Mouse (Mus musculus) forebrain, embryonic 15.5 days (tissue): ENCODE measurements around the gene Ccdc141. TPM values are rescaled to one million over a fixed set of nuclear protein-coding genes. Genes with fewer than 3 reads are reported as not detected.

Experiments
- ATAC-seq: fragments of 200-750 bp; cut with Nextera tagmentation; replicated peaks from 2 replicates; pipeline ENCODE4 v1.8.0; 2017; ENCODE audit warnings: mild to moderate bottlenecking, moderate TSS enrichment, moderate library complexity
- H3K27ac ChIP-seq: fragments of 300-500 bp; sonication (generic); replicated peaks from 2 replicates; pipeline ENCODE4 v1.5.1; 2015; ENCODE audit warnings: mild to moderate bottlenecking, inconsistent platforms
- H3K27me3 ChIP-seq: fragments of 300-500 bp; sonication (generic); 2 replicates; pipeline ENCODE4 v1.6.1; 2015; ENCODE audit warnings: inconsistent platforms
- H3K36me3 ChIP-seq: fragments of 300-500 bp; sonication (generic); 2 replicates; pipeline ENCODE4 v1.6.1; 2015; ENCODE audit warnings: mild to moderate bottlenecking, inconsistent platforms
- H3K4me1 ChIP-seq: fragments of 300-500 bp; sonication (generic); 2 replicates; pipeline ENCODE4 v1.6.1; 2015; ENCODE audit warnings: inconsistent platforms
- H3K4me2 ChIP-seq: fragments of 300-500 bp; sonication (generic); replicated peaks from 2 replicates; pipeline ENCODE4 v1.6.1; 2015; ENCODE audit warnings: mild to moderate bottlenecking, inconsistent platforms
- H3K4me3 ChIP-seq: fragments of 300-500 bp; sonication (generic); 2 replicates; pipeline ENCODE4 v1.5.1; 2015; ENCODE audit warnings: mild to moderate bottlenecking, inconsistent platforms
- H3K9ac ChIP-seq: fragments of 300-500 bp; sonication (generic); replicated peaks from 2 replicates; pipeline ENCODE4 v1.6.1; 2015; ENCODE audit warnings: mild to moderate bottlenecking, inconsistent platforms
- H3K9me3 ChIP-seq: fragments of 300-500 bp; sonication (generic); 2 replicates; pipeline ENCODE4 v1.6.1; 2016; ENCODE audit warnings: inconsistent platforms
- WGBS: fragments of 180-500 bp; shearing (Covaris S2); methylation state at CpG from one replicate; pipeline ENCODE4 v1.1.7; 2015; ENCODE audit warnings: mixed read lengths; 5-methylcytosine and 5-hydroxymethylcytosine counted together
- polyA plus RNA-seq: library from polyadenylated mRNA; unstranded; fragments of >200 nt; fragmentation: Nextera tagmentation; extraction: Ambion mirVana; gene quantifications from 2 replicates; pipeline ENCODE4 v1.2.1, GENCODE M21; 2015

The Ccdc141 gene
- polyA plus RNA-seq, 1 experiment from 2014 or later: 8.2 TPM

DNA sequence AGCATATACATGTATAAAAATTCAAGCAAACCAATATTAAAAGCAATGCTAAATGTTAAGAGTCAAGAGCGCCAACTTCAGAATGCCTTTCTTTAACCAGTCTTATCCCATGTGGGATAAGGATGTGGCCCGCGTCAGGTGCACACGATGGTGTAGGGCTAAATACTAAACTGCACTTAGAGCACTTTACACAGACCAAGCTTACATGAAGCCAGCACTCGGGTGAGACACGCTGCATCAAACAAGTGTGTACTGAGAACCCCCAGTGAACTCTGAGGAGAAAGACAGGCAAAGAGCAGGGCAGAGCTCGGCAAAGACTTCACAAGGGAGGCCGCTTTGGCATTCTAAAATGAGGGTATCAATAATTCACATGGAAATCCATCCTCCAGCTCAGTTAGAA is 19.2 kb downstream of the Ccdc141 start:
- H3K9me3 ChIP-seq: no peaks in the 10 kb centered on the region
- 94% methylated on average over 8 of the region's 8 CpGs for WGBS
- H3K4me2 ChIP-seq: no peak overlapping the region
- H3K4me1 ChIP-seq: peaks cover 15% of the 10 kb centered on the region
- no peak for ATAC-seq
- no peaks in the 10 kb centered on the region for H3K27me3 ChIP-seq
- H3K27ac ChIP-seq: no peak overlapping the region
- H3K9ac ChIP-seq: no peak overlapping the region
- H3K36me3 ChIP-seq: no peaks in the 10 kb centered on the region
- no peak overlapping the region for H3K4me3 ChIP-seq

DNA sequence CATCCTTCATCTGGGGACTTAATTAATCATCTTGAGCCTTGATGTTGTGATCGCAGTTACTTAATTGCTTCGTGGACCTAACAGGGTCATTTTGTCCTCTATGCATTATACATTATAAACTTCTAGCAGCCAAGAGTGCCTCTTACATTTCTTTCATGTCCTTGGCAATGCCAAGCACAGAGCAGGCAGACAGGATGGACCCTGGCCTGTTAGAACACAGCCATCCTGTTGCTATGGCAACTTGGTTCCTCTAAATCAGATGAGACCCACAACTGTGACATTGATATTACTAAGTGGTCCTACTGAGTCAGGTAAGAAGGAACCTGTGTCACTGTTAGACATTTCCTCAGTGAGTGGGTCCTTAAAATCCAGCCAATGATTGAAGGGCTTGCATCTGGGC is 20.9 kb downstream of the Ccdc141 start:
- no peak for ATAC-seq
- Histone ChIP-seq H3K36me3 (no peaks in the 10 kb centered on the region), H3K4me1 (peaks cover 15% of the 10 kb centered on the region), H3K4me3 (no peak overlapping the region), H3K27ac (no peak overlapping the region), H3K9me3 (no peaks in the 10 kb centered on the region), H3K9ac (no peak overlapping the region), H3K4me2 (no peak overlapping the region), H3K27me3 (no peaks in the 10 kb centered on the region)
- 34% methylated on average over 2 of the region's 2 CpGs for WGBS

DNA sequence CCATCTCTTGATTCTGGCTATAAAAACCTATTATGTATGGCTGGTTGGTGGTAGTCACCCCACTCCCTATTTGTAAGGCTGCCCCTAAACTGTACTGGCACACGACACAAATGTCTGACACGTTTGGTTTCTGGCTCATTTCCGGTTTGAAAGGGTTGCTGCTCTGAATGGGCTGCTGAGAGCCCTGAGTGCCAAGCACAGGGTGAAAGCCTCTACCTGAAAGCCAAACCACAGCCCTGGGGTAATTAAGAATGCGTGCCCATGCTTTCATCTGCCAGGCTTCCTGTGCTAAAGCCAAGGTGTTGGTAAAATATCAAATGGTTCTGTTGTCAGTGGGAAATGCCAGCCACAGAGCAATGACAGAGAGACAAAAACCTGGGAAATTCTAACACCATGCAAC is 22.2 kb downstream of the Ccdc141 start:
- Histone ChIP-seq H3K4me3 (no peak overlapping the region), H3K4me2 (no peak overlapping the region)
- WGBS: 18% methylated on average over 4 of the region's 4 CpGs

DNA sequence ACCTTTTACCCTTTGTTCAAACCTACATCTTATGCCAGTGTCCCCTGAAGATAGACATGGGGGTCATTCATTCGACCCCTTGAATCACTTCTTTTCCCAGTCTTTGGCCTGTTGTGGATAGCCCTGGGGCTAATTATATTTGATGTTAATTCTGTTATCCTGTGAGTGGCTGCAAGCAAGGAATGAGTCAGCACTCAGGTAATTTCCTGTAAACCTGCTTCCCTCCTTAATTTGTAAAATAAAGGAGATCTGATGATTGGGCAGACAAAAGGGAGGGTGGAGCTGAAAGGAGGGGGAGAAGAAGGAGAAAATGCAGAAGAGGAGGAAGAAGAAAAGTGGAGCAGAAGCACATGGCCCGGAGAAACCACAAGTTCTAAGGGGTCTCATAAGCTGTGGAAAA is 23.5 kb downstream of the Ccdc141 start:
- Histone ChIP-seq H3K36me3 (no peaks in the 10 kb centered on the region), H3K4me2 (no peak overlapping the region), H3K9ac (no peak overlapping the region), H3K27ac (no peak overlapping the region), H3K4me3 (no peak overlapping the region), H3K9me3 (no peaks in the 10 kb centered on the region), H3K4me1 (peaks cover 15% of the 10 kb centered on the region), H3K27me3 (no peaks in the 10 kb centered on the region)
- WGBS: 85% methylated on average over 2 of the region's 2 CpGs
- ATAC-seq: no peak

More for the DNA sequence above, 22.2 kb downstream of the Ccdc141 start:
- Histone ChIP-seq H3K27me3 (no peaks in the 10 kb centered on the region), H3K4me1 (peaks cover 15% of the 10 kb centered on the region), H3K36me3 (no peaks in the 10 kb centered on the region), H3K9me3 (no peaks in the 10 kb centered on the region), H3K9ac (no peak overlapping the region), H3K27ac (no peak overlapping the region)
- ATAC-seq: peak; percentile 89

- H3K36me3 ChIP-seq: no peaks in the 10 kb centered on the region
- H3K27ac ChIP-seq: no peak overlapping the region
- H3K27me3 ChIP-seq: no peaks in the 10 kb centered on the region
- H3K9ac ChIP-seq: no peak overlapping the region
- H3K4me3 ChIP-seq: no peak overlapping the region
- H3K4me2 ChIP-seq: no peak overlapping the region
- no peaks in the 10 kb centered on the region for H3K9me3 ChIP-seq
- WGBS: 84% methylated on average over 3 of the region's 3 CpGs
- peaks cover 15% of the 10 kb centered on the region for H3K4me1 ChIP-seq
- no peak for ATAC-seq
Measured at GRCm38 (mm10) chr2:77146291-77146690, 24.1 kb downstream of the Ccdc141 start.

- Histone ChIP-seq H3K27me3 (no peaks in the 10 kb centered on the region), H3K27ac (no peak overlapping the region), H3K4me1 (peaks cover 5% of the 10 kb centered on the region; the same call in 1 of the 2 replicates), H3K36me3 (no peaks in the 10 kb centered on the region), H3K9me3 (no peaks in the 10 kb centered on the region), H3K9ac (no peak overlapping the region), H3K4me2 (no peak overlapping the region), H3K4me3 (no peak overlapping the region)
- no peak for ATAC-seq
- 66% methylated on average over 6 of the region's 6 CpGs for WGBS
Measured at GRCm38 (mm10) chr2:77143536-77143935, 26.9 kb downstream of the Ccdc141 start.

GRCm38 (mm10) chr2:77138879-77139278 is 31.6 kb downstream of the Ccdc141 start:
- Histone ChIP-seq H3K9me3 (no peaks in the 10 kb centered on the region), H3K9ac (no peak overlapping the region), H3K4me2 (no peak overlapping the region), H3K4me1 (no peaks in the 10 kb centered on the region), H3K27ac (no peak overlapping the region), H3K27me3 (no peaks in the 10 kb centered on the region), H3K36me3 (no peaks in the 10 kb centered on the region), H3K4me3 (no peak overlapping the region)
- ATAC-seq: no peak
- WGBS: 85% methylated on average over 6 of the region's 6 CpGs

DNA sequence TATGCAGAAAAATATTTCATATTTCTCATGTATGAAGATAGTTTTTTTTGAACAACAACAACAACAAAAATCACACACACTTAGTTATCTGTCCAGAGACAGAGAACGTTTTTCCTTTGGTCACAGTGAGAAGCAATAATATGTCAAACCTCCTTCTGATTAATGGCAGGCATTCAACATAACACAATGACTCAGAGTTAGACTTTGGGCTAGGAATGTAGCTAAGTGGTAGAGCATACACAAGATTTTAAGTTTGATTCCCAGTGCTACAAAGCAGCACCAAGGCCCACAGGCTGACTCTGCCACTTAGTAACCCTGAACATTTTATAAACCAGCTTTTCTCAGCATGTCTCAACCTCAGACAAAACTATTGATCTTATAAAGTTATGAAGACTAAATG is 35.5 kb downstream of the Ccdc141 start:
- H3K4me3 ChIP-seq: no peak overlapping the region
- H3K27me3 ChIP-seq: no peaks in the 10 kb centered on the region
- no peaks in the 10 kb centered on the region for H3K9me3 ChIP-seq
- H3K27ac ChIP-seq: no peak overlapping the region
- WGBS: 71% methylated on average over 1 of the region's 1 CpGs
- no peak for ATAC-seq
- no peaks in the 10 kb centered on the region for H3K4me1 ChIP-seq
- H3K36me3 ChIP-seq: no peaks in the 10 kb centered on the region
- H3K9ac ChIP-seq: no peak overlapping the region
- H3K4me2 ChIP-seq: no peak overlapping the region

- ATAC-seq: no peak
- no peaks in the 10 kb centered on the region for H3K36me3 ChIP-seq
- no peak overlapping the region for H3K4me2 ChIP-seq
- H3K4me1 ChIP-seq: no peaks in the 10 kb centered on the region
- H3K27ac ChIP-seq: no peak overlapping the region
- WGBS: 94% methylated on average over 1 of the region's 1 CpGs
- no peaks in the 10 kb centered on the region for H3K9me3 ChIP-seq
- H3K4me3 ChIP-seq: no peak overlapping the region
- no peak overlapping the region for H3K9ac ChIP-seq
- no peaks in the 10 kb centered on the region for H3K27me3 ChIP-seq
Measured at GRCm38 (mm10) chr2:77133407-77133806, 37.0 kb downstream of the Ccdc141 start.

DNA sequence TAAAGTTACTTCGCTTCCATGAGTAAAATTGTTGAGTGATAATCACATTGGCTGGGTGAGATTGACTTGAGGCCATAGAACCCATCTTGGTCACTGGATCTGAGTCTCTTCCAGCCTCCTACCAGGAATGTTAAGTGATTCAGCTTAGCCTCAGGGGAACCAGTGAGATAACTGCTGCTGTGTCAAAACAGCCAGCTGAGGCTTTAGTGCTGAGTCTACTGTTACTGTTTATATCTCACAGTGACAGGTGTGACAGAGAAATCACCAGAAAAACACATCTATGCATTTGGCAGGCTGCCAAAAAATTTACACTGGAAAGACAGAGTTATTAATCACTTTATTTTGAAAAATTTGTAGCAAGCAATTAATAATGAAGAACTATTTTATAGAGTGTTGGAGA is 43.5 kb downstream of the Ccdc141 start:
- Histone ChIP-seq H3K27me3 (no peaks in the 10 kb centered on the region), H3K36me3 (no peaks in the 10 kb centered on the region), H3K9me3 (no peaks in the 10 kb centered on the region), H3K4me3 (no peak overlapping the region), H3K9ac (no peak overlapping the region), H3K4me2 (no peak overlapping the region), H3K27ac (no peak overlapping the region), H3K4me1 (no peaks in the 10 kb centered on the region)
- 0 out of 2 replicates have a peak, but pooled peaks have one; percentile 19 for ATAC-seq
- WGBS: 83% methylated on average over 1 of the region's 1 CpGs

- no peaks in the 10 kb centered on the region for H3K27me3 ChIP-seq
- WGBS: 67% methylated on average over 6 of the region's 6 CpGs
Measured at GRCm38 (mm10) chr2:77118102-77118501, 52.3 kb downstream of the Ccdc141 start.

DNA sequence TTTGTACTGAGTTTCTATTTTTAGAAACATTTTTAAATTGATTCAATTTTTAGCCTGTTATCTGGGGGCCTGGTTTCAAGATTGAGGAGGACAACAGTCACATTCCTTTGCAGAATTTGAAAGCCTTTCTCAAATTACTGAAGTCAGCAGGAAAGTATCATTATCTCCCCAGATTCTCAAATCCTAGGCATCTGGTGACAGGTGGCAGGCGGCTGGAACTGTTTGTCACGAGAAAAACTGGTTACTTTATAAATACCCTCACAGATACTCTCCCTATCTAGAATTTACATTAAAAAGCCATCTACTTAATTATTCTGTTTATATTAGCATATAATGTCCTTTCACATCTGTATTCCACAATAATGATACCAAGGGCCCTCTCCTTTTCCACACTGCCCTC is 56.1 kb downstream of the Ccdc141 start:
- Histone ChIP-seq H3K4me3 (no peak overlapping the region), H3K36me3 (no peaks in the 10 kb centered on the region), H3K9ac (no peak overlapping the region), H3K4me1 (no peaks in the 10 kb centered on the region; the same call in 1 of the 2 replicates), H3K27me3 (no peaks in the 10 kb centered on the region), H3K4me2 (no peak overlapping the region), H3K27ac (no peak overlapping the region), H3K9me3 (no peaks in the 10 kb centered on the region)
- 60% methylated on average over 2 of the region's 2 CpGs for WGBS
- no peak for ATAC-seq

More at GRCm38 (mm10) chr2:77118102-77118501, 52.3 kb downstream of the Ccdc141 start:
- H3K4me3 ChIP-seq: no peak overlapping the region
- no peak overlapping the region for H3K9ac ChIP-seq
- H3K4me2 ChIP-seq: no peak overlapping the region
- ATAC-seq: no peak
- no peaks in the 10 kb centered on the region for H3K36me3 ChIP-seq
- no peaks in the 10 kb centered on the region for H3K9me3 ChIP-seq
- H3K4me1 ChIP-seq: no peaks in the 10 kb centered on the region; the same call in 1 of the 2 replicates
- no peak overlapping the region for H3K27ac ChIP-seq

GRCm38 (mm10) chr2:77113867-77114266 is 56.6 kb downstream of the Ccdc141 start:
- no peak overlapping the region for H3K9ac ChIP-seq
- no peaks in the 10 kb centered on the region; the same call in 1 of the 2 replicates for H3K4me1 ChIP-seq
- no peaks in the 10 kb centered on the region for H3K27me3 ChIP-seq
- 73% methylated on average over 8 of the region's 8 CpGs for WGBS
- no peak overlapping the region for H3K4me2 ChIP-seq
- no peak overlapping the region for H3K4me3 ChIP-seq
- H3K9me3 ChIP-seq: no peaks in the 10 kb centered on the region
- no peak overlapping the region for H3K27ac ChIP-seq
- no peaks in the 10 kb centered on the region for H3K36me3 ChIP-seq
- ATAC-seq: no peak
